Mouse (Mus musculus) lung, embryonic 16.5 days (tissue): ENCODE measurements around the gene Tnf. TPM values are rescaled to one million over a fixed set of nuclear protein-coding genes. Genes with fewer than 3 reads are reported as not detected.

Source experiments
- ATAC-seq: fragments of 200-750 bp; cut with Nextera tagmentation; 2 replicates; pipeline ENCODE4 v1.8.0; 2017; ENCODE audit warnings: low read depth, mild to moderate bottlenecking, moderate library complexity
- H3K27ac ChIP-seq: fragments of 300-500 bp; sonication (generic); 2 replicates; pipeline ENCODE4 v1.5.1; 2014; ENCODE audit warnings: mild to moderate bottlenecking, control low read depth, low read length
- H3K27me3 ChIP-seq: fragments of 300-500 bp; sonication (generic); 2 replicates; pipeline ENCODE4 v1.6.1; 2014; ENCODE audit warnings: low read depth, low read length, mixed read lengths; ENCODE audit not compliant: control insufficient read depth, insufficient read depth
- H3K36me3 ChIP-seq: fragments of 300-500 bp; sonication (generic); 2 replicates; pipeline ENCODE4 v1.6.1; 2014; ENCODE audit warnings: low read length; ENCODE audit not compliant: control insufficient read depth, insufficient read depth
- H3K4me1 ChIP-seq: fragments of 300-500 bp; sonication (generic); replicated peaks from 2 replicates; pipeline ENCODE4 v1.6.1; 2014; ENCODE audit warnings: low read length, mixed read lengths; ENCODE audit not compliant: control insufficient read depth, insufficient read depth
- H3K4me2 ChIP-seq: fragments of 300-500 bp; sonication (generic); 2 replicates; pipeline ENCODE4 v1.6.1; 2014; ENCODE audit warnings: low read depth, low read length, control low read depth
- H3K4me3 ChIP-seq: fragments of 300-500 bp; sonication (generic); 2 replicates; pipeline ENCODE4 v1.5.1; 2014; ENCODE audit warnings: mild to moderate bottlenecking, low read length, control low read depth
- H3K9ac ChIP-seq: fragments of 300-500 bp; sonication (generic); 2 replicates; pipeline ENCODE4 v1.6.1; 2014; ENCODE audit warnings: low read length, control low read depth
- H3K9me3 ChIP-seq: fragments of 300-500 bp; sonication (generic); 2 replicates; pipeline ENCODE4 v1.6.1; 2016; ENCODE audit warnings: low read length; ENCODE audit not compliant: control insufficient read depth
- WGBS: fragments of 180-500 bp; shearing (Covaris S2); extraction: QIAGEN DNeasy Blood & Tissue Kit; methylation state at CpG from one replicate; pipeline ENCODE4 v1.1.7; 2014; 5-methylcytosine and 5-hydroxymethylcytosine counted together
- polyA plus RNA-seq: library from polyadenylated mRNA; unstranded; fragments of >200 nt; fragmentation: Nextera tagmentation; extraction: Ambion mirVana; gene quantifications from 2 replicates; pipeline ENCODE4 v1.2.1, GENCODE M21; 2015

Gene Tnf
- polyA plus RNA-seq, 1 experiment from 2014 or later: 0.09 TPM

- H3K36me3 ChIP-seq: no peaks in the 10 kb centered on the region
- no peak overlapping the region for H3K4me2 ChIP-seq
- no peak overlapping the region for H3K4me3 ChIP-seq
- ATAC-seq: no peak
- WGBS: 55% methylated on average over 11 of the region's 11 CpGs
- no peak overlapping the region for H3K9ac ChIP-seq
- no peaks in the 10 kb centered on the region for H3K9me3 ChIP-seq
- H3K27me3 ChIP-seq: no peaks in the 10 kb centered on the region
- H3K27ac ChIP-seq: no peak overlapping the region
- H3K4me1 ChIP-seq: no peaks in the 10 kb centered on the region
Measured at GRCm38 (mm10) chr17:35172445-35173234, 29.2 kb downstream of the Tnf start.

DNA sequence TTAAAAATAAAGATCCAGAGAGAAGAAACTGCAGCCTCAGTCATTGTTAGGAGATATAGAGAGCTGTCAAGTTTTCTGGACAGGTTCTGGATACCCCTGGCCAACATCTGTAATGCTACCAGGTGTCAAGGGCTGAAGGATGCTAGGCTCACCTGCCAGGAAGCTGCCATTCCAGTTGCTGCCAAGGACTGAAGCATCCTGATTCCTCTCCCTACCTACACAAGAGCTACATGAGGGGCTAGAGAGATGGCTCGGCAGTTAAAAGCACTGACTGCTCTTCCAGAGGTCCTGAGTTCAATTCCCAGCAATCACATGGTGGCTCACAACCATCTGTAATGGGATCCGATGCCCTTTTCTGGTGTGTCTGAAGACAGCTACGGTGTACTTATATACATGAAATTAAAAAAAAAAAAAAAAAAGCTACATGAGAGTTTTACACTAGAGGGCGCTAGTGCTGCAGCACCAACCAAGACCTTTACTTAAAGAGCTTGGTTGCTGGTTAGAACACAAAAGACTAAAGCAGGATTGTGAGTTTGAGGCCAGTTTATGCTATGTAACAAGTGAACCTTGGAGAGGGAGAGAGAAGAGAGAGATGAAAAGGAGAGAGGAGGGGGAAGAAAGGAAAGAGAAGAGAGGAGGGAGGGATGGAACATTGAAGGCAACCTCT is 33.1 kb downstream of the Tnf start:
- Histone ChIP-seq H3K4me1 (peaks cover 8% of the 10 kb centered on the region), H3K36me3 (no peaks in the 10 kb centered on the region), H3K27ac (no peak overlapping the region), H3K9me3 (no peaks in the 10 kb centered on the region), H3K9ac (no peak overlapping the region), H3K4me2 (no peak overlapping the region), H3K4me3 (no peak overlapping the region), H3K27me3 (no peaks in the 10 kb centered on the region)
- no peak for ATAC-seq
- 10% methylated on average over 4 of the region's 4 CpGs for WGBS

DNA sequence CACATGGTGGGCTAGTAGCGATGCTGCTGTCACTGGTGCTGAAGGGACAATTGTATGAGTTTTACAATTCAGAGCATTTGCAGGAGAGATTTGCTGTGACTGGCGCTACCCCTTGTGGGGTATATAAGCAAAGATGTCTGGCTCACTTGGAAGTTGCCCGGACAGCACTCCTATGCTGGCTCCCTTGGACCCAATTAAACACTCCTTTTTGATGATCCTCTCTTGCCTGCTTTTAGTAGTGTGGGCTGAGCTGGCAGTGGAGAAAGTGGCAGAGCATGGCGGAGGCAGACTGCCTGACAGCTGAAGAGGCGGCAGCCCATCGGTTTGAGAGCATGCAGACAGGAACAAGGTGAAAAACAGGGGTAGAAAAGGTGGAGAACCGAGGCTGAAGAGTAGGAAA is 34.0 kb downstream of the Tnf start:
- no peaks in the 10 kb centered on the region for H3K27me3 ChIP-seq
- 82% methylated on average over 7 of the region's 7 CpGs for WGBS
- no peaks in the 10 kb centered on the region for H3K9me3 ChIP-seq
- ATAC-seq: no peak
- H3K36me3 ChIP-seq: no peaks in the 10 kb centered on the region
- no peak overlapping the region for H3K4me2 ChIP-seq
- H3K9ac ChIP-seq: no peak overlapping the region
- no peak overlapping the region for H3K4me3 ChIP-seq
- no peak overlapping the region for H3K27ac ChIP-seq
- peaks cover 11% of the 10 kb centered on the region for H3K4me1 ChIP-seq

- ATAC-seq: no peak
- Histone ChIP-seq H3K9me3 (no peaks in the 10 kb centered on the region), H3K27ac (peak overlapping the region; percentile 100; the same call in 1 of the 2 replicates), H3K4me2 (peak overlapping the region; percentile 69), H3K36me3 (peaks cover 3% of the 10 kb centered on the region; the same call in 1 of the 2 replicates), H3K27me3 (no peaks in the 10 kb centered on the region), H3K4me1 (peaks cover 19% of the 10 kb centered on the region), H3K4me3 (peak overlapping the region; percentile 53; the same call in 1 of the 2 replicates), H3K9ac (peak overlapping the region; percentile 3; the same call in 1 of the 2 replicates)
- WGBS: 63% methylated on average over 8 of the region's 8 CpGs
Measured at GRCm38 (mm10) chr17:35166352-35167035, 35.3 kb downstream of the Tnf start.

DNA sequence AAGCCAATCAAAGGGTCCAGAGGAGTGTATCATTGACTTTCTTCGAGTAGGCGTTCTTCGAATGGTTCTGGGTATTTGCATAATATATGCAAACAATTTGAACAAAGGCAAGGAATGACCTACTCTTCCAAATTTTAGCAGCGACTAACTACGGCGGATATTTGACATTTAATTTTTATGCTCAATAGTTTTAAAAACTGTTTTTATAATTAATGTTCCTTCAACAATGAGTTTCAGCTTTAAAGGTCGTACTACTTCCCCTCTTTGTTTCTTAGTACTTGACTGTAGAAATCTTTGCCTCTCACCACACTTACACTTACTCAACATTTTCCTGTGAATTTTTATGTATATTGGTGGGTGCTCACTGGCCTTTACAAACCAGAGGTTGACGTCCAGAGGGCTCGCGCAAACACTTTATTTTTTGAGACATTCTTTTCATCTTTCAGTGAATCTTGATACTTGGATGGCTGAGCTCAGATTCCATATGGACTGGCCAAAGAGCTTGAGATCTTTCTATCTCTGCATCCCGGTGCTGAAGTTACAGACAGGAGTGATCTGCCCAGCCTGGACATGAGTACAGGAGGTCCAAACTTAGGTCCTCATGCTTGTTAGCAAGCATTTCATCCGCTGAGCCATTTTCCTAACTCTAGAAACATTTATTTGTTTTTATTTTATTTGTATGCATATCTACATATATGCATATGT is 36.2 kb downstream of the Tnf start:
- Histone ChIP-seq H3K36me3 (peaks cover 12% of the 10 kb centered on the region), H3K4me1 (peaks cover 19% of the 10 kb centered on the region), H3K9ac (peak overlapping the region; percentile 70), H3K27ac (peak overlapping the region; percentile 100), H3K4me2 (peak overlapping the region; percentile 69), H3K27me3 (no peaks in the 10 kb centered on the region), H3K9me3 (no peaks in the 10 kb centered on the region), H3K4me3 (peak overlapping the region; percentile 53)
- 15% methylated on average over 12 of the region's 12 CpGs for WGBS
- ATAC-seq: peak; percentile 86; the same call in 1 of the 2 replicates

- H3K36me3 ChIP-seq: peaks cover 20% of the 10 kb centered on the region
- no peaks in the 10 kb centered on the region for H3K9me3 ChIP-seq
- peak within 1 kb of the TSS; percentile 100 for H3K9ac ChIP-seq
- ATAC-seq: peak; percentile 97
- no peaks in the 10 kb centered on the region for H3K27me3 ChIP-seq
- peak within 1 kb of the TSS; percentile 97 for H3K4me3 ChIP-seq
- H3K4me2 ChIP-seq: peak within 1 kb of the TSS; percentile 88
- peak within 1 kb of the TSS; percentile 100 for H3K27ac ChIP-seq
- peaks cover 19% of the 10 kb centered on the region for H3K4me1 ChIP-seq
- under 1% methylated on average over 48 of the region's 89 CpGs for WGBS
Measured at GRCm38 (mm10) chr17:35164568-35165450, 37.0 kb downstream of the Tnf start, which contains the start of gene Prrc2a. Gene Prrc2a, minus strand, starts transcription at chr17:35164897.

DNA sequence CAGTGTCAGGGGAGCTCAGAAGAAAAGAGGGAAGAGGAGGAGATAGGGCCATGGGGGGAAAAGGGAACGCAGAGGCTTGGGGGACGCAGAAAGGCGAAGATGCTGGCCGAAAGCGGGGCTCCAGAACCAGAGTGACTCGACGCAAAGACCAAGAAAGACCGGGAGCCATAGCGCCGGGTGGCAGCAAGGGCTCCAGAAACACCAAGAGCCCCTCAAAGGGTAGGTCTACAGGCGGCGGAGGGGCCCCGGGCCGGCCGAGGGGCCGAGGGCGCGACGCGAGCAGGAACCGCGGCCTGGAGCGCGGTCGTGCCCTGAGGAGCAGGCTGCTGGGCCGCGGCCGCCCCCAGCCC is 37.6 kb downstream of the Tnf start:
- under 1% methylated on average over 25 of the region's 28 CpGs for WGBS
- peak overlapping the region; percentile 88 for H3K4me2 ChIP-seq

DNA sequence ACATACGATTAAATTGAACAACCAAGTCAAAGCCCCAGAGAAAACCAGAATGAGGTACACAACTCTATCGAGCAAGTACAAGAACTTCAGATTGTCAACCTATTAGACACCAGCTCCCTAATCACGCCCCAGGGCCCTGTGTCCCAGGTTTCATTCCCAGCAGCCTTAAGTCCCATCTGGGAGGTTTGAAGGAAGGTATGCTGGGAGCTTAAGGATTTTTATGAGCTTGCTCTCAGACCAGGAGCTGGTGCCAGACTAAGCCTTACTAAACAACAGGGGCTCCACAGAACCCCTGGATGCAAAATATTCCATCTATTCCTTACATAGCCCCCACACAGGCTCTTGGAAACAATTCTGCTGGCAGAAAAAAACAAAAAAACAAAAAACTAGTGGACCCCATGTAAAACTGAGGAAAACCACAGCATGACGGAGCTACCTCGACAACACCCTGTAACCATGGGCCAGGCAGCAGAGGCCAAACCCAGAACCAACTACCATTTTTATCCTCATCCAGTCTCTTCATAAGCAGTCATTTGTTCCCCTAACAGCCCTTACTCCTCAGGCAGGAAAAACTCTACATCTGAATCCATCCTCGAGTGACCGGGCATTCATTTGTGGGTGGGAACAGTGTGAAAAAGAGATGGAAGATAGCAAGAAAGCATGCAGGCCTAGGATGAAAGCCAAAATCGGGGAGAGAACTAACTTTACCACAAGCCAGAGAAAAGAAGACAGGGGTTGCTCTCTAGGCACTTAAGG is 38.3 kb downstream of the Tnf start:
- Histone ChIP-seq H3K36me3 (peaks cover 32% of the 10 kb centered on the region), H3K4me1 (peaks cover 19% of the 10 kb centered on the region), H3K4me2 (peak overlapping the region; percentile 88), H3K4me3 (peak overlapping the region; percentile 97), H3K9me3 (no peaks in the 10 kb centered on the region), H3K27ac (peak overlapping the region; percentile 94), H3K9ac (peak overlapping the region; percentile 100), H3K27me3 (no peaks in the 10 kb centered on the region)
- no peak for ATAC-seq
- WGBS: 6% methylated on average over 8 of the region's 8 CpGs

More for the DNA sequence above, 37.6 kb downstream of the Tnf start:
- Histone ChIP-seq H3K27me3 (no peaks in the 10 kb centered on the region), H3K4me1 (peaks cover 19% of the 10 kb centered on the region), H3K9me3 (no peaks in the 10 kb centered on the region), H3K4me3 (peak overlapping the region; percentile 97), H3K36me3 (peaks cover 26% of the 10 kb centered on the region), H3K27ac (peak overlapping the region; percentile 94), H3K9ac (peak overlapping the region; percentile 100)
- ATAC-seq: no peak
